Mouse (Mus musculus): ENCODE measurements around the gene Nasp. TPM values are rescaled to one million over a fixed set of nuclear protein-coding genes. Genes with fewer than 3 reads are reported as not detected.
A peak's percentile ranks its signal among the peaks of the same experiment; 100 is the strongest.

Gene Nasp
- polyA plus RNA-seq, 1 experiment from 2014 or later = 87.1 TPM

DNA sequence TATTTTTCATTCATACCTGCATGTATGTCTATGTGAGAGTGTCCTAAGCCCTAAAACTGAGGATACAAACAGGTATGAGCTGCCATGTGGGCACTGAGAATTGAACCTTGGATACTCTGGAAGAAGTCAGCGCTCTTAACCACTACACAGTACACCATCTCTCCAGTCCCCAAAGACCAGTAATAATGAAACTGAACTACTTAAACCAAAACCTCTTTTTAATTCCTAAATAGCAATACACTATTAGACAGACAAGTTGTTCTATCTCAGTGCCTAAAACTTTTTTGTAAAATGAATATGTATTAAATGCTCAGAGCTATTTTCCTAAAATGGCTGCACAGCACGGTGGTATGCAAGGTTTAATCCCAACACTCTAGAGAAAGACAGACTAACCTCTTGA is 12.5 kb downstream of the Nasp start:
- Histone ChIP-seq H3K36me3 (ENCODE audit: control insufficient read depth, insufficient read depth, low read length) (peaks cover 15% of the 10 kb centered on the region), H3K4me1 (ENCODE audit: control insufficient read depth, insufficient read depth, low read length) (no peaks in the 10 kb centered on the region), H3K27me3 (ENCODE audit: control insufficient read depth, insufficient read depth, low read depth, low read length) (no peaks in the 10 kb centered on the region), H3K4me3 (ENCODE audit: low read depth, low read length) (no peak overlapping the region), H3K4me2 (ENCODE audit: low read length) (no peak overlapping the region), H3K9me3 (replicated peaks; ENCODE audit: control insufficient read depth, low read length, poor library complexity, severe bottlenecking) (no peaks in the 10 kb centered on the region), H3K27ac (ENCODE audit: low read length) (no peak overlapping the region), H3K9ac (ENCODE audit: low read depth, low read length) (no peak overlapping the region)
- WGBS = 97% methylated on average over 2 of the region's 2 CpGs
- no peak for ATAC-seq

GRCm38 (mm10) chr4:116612621-116613020 is 15.1 kb downstream of the Nasp start:
- H3K27ac ChIP-seq (ENCODE audit: low read length) = no peak overlapping the region
- H3K4me1 ChIP-seq (ENCODE audit: control insufficient read depth, insufficient read depth, low read length) = no peaks in the 10 kb centered on the region
- no peak for ATAC-seq
- no peak overlapping the region for H3K9ac ChIP-seq (ENCODE audit: low read depth, low read length)
- 91% methylated on average over 2 of the region's 2 CpGs for WGBS
- no peak overlapping the region for H3K4me3 ChIP-seq (ENCODE audit: low read depth, low read length)
- no peaks in the 10 kb centered on the region for H3K27me3 ChIP-seq (ENCODE audit: control insufficient read depth, insufficient read depth, low read depth, low read length)
- H3K9me3 ChIP-seq (replicated peaks; ENCODE audit: control insufficient read depth, low read length, poor library complexity, severe bottlenecking) = no peaks in the 10 kb centered on the region
- peaks cover 9% of the 10 kb centered on the region; the same call in 1 of the 2 replicates for H3K36me3 ChIP-seq (ENCODE audit: control insufficient read depth, insufficient read depth, low read length)
- H3K4me2 ChIP-seq (ENCODE audit: low read length) = no peak overlapping the region

DNA sequence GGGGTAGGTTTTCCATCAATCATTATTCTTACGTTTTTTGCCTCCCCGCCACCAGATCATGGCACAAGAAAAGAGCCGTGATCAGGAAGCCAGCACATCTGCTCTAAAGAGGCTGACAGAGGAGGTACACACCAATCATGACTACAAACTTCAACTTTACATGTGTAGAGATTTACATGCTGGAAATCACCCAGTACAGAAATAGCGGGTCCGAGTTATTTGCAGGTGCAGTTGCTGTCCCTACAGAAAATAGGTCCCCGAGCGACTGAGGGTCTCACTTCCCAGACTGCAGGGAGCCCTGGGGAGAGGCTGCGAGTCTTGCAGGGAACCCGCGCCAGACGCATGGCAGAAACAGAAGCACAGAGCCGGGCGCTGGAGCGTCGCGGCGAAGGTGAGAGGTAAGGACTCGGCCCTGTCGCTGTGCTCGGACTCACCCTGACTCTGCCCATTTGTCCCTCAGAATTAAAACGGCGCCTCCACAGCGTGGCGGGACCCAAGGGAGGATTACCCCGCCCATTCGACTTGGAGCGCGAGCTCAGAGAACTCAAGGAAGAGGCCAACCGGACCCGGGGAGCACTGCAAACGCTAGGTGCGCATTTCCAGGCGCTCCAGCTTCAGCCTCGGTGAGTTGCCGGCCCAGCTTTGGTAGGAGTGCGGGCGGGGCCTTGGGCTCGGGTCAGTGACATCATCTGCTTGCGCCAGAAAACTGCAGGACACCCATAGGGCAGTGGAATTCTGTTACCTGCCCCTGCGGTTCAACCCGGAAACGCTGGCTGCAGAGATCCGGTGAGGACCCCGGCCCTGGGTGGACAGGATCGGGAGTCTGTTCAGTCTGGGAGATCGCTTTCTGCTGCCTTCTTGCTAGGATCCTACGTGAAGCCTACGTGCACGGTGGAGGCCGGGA is 30.5 kb downstream of the Nasp start:
- H3K27ac ChIP-seq (ENCODE audit: low read length) = peak overlapping the region; percentile 72
- peak; percentile 97 for ATAC-seq
- no peaks in the 10 kb centered on the region for H3K9me3 ChIP-seq (replicated peaks; ENCODE audit: control insufficient read depth, low read length, poor library complexity, severe bottlenecking)
- peaks cover 19% of the 10 kb centered on the region for H3K36me3 ChIP-seq (ENCODE audit: control insufficient read depth, insufficient read depth, low read length)
- peak overlapping the region; percentile 80 for H3K4me2 ChIP-seq (ENCODE audit: low read length)
- H3K9ac ChIP-seq (ENCODE audit: low read depth, low read length) = peak overlapping the region; percentile 70
- no peaks in the 10 kb centered on the region for H3K27me3 ChIP-seq (ENCODE audit: control insufficient read depth, insufficient read depth, low read depth, low read length)
- peak overlapping the region; percentile 64 for H3K4me3 ChIP-seq (ENCODE audit: low read depth, low read length)
- peaks cover 18% of the 10 kb centered on the region for H3K4me1 ChIP-seq (ENCODE audit: control insufficient read depth, insufficient read depth, low read length)
- under 1% methylated on average over 50 of the region's 50 CpGs for WGBS

DNA sequence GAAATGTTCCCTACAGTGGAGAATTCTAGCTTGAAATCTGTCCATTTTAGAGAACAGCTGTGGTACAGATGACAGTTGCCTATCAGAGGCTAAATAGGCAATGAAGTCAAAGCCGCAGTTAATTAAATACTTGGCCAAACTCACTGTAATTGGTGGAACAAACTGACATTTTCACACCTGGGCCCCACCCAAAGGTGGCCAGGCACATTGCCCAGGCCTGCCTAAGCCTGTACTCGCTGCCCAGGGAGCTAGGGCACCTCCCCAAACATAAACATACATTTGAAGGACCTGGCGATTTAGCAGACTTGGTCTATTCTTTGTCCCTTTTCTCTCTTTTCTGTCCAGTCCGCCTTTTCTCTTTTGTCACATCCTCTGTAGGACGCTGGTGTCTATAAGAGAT is 31.4 kb downstream of the Nasp start, which contains the start of gene Ccdc17:
Gene Ccdc17, plus strand, starts transcription at position 276 of the 400 bp plus-strand sequence.
- WGBS = 15% methylated on average over 5 of the region's 5 CpGs
- Histone ChIP-seq H3K4me3 (ENCODE audit: low read depth, low read length) (peak within 1 kb of the TSS; percentile 64), H3K4me1 (ENCODE audit: control insufficient read depth, insufficient read depth, low read length) (peaks cover 18% of the 10 kb centered on the region), H3K36me3 (ENCODE audit: control insufficient read depth, insufficient read depth, low read length) (peaks cover 16% of the 10 kb centered on the region), H3K4me2 (ENCODE audit: low read length) (peak within 1 kb of the TSS; percentile 80), H3K9me3 (replicated peaks; ENCODE audit: control insufficient read depth, low read length, poor library complexity, severe bottlenecking) (no peaks in the 10 kb centered on the region), H3K9ac (ENCODE audit: low read depth, low read length) (peak within 1 kb of the TSS; percentile 70), H3K27me3 (ENCODE audit: control insufficient read depth, insufficient read depth, low read depth, low read length) (no peaks in the 10 kb centered on the region), H3K27ac (ENCODE audit: low read length) (peak within 1 kb of the TSS; percentile 72)
- no peak for ATAC-seq

DNA sequence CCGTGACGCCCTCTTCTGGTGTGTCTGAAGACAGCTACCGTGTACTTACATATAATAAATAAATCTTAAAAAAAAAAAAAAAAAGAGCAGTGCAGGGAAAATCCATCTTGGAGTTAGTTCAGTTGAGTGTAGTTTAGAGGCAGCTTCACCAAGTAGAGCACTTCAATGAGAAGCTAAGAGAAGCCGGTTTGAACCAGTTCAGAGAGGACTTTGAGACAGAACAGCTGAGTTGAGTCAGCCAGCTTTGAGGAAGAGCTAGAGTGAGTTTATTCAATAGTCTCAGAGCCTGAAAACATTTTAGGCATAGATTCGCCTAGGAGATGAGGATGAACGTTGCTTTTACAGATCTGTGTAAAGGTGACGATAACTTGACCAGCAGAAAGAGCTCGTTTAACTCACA is 31.9 kb downstream of the Nasp start:
- Histone ChIP-seq H3K4me1 (ENCODE audit: control insufficient read depth, insufficient read depth, low read length) (peaks cover 18% of the 10 kb centered on the region), H3K27me3 (ENCODE audit: control insufficient read depth, insufficient read depth, low read depth, low read length) (no peaks in the 10 kb centered on the region), H3K9me3 (replicated peaks; ENCODE audit: control insufficient read depth, low read length, poor library complexity, severe bottlenecking) (no peaks in the 10 kb centered on the region), H3K4me2 (ENCODE audit: low read length) (no peak overlapping the region), H3K4me3 (ENCODE audit: low read depth, low read length) (no peak overlapping the region), H3K27ac (ENCODE audit: low read length) (no peak overlapping the region), H3K9ac (ENCODE audit: low read depth, low read length) (no peak overlapping the region; the same call in 1 of the 2 replicates), H3K36me3 (ENCODE audit: control insufficient read depth, insufficient read depth, low read length) (peaks cover 12% of the 10 kb centered on the region)
- whole genome bisulfite sequencing = 84% methylated on average over 8 of the region's 8 CpGs
- ATAC-seq = no peak

DNA sequence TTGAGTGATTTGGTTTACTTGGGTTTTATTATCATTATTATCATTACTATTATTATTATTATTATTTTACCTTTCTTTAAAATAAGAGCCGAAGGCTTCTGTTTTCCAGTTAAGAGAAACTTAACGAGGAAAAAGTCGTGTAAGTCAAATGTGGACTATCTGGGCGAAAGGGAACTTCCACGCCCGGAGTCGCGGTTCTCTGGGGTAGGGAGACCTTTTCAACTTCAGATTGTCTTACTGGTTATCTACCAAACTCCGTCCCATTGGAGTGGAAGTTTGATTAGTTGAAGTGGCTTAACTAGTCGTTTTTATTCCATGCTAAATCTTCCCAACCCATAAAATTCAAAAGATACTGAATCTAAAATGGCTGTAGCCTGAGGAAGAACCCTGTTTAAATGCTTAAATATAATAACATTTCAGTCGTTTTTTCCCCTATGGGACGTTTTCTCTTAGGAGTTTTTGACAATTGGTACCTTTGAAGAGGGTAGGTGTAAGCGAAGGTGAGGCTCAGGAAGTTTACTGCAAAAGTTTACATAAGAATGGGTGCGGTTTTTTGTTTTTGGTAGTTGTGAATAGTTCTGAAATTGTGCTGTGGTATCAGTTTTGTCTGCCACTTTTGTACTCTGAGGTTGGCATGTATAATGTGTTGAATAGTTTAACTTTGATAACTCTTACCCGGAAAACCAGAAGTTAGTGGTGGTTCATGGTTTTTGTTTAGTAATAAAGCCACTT is 69.4 kb downstream of the Nasp start:
- no peaks in the 10 kb centered on the region for H3K9me3 ChIP-seq (replicated peaks; ENCODE audit: control insufficient read depth, low read length, poor library complexity, severe bottlenecking)
- peak overlapping the region; percentile 49 for H3K4me2 ChIP-seq (ENCODE audit: low read length)
- H3K4me1 ChIP-seq (ENCODE audit: control insufficient read depth, insufficient read depth, low read length) = peaks cover 22% of the 10 kb centered on the region
- no peaks in the 10 kb centered on the region for H3K36me3 ChIP-seq (ENCODE audit: control insufficient read depth, insufficient read depth, low read length)
- H3K4me3 ChIP-seq (ENCODE audit: low read depth, low read length) = peak overlapping the region; percentile 54
- no peak overlapping the region for H3K27ac ChIP-seq (ENCODE audit: low read length)
- no peak for ATAC-seq
- WGBS = 5% methylated on average over 15 of the region's 15 CpGs
- H3K27me3 ChIP-seq (ENCODE audit: control insufficient read depth, insufficient read depth, low read depth, low read length) = no peaks in the 10 kb centered on the region
- H3K9ac ChIP-seq (ENCODE audit: low read depth, low read length) = peak overlapping the region; percentile 65

DNA sequence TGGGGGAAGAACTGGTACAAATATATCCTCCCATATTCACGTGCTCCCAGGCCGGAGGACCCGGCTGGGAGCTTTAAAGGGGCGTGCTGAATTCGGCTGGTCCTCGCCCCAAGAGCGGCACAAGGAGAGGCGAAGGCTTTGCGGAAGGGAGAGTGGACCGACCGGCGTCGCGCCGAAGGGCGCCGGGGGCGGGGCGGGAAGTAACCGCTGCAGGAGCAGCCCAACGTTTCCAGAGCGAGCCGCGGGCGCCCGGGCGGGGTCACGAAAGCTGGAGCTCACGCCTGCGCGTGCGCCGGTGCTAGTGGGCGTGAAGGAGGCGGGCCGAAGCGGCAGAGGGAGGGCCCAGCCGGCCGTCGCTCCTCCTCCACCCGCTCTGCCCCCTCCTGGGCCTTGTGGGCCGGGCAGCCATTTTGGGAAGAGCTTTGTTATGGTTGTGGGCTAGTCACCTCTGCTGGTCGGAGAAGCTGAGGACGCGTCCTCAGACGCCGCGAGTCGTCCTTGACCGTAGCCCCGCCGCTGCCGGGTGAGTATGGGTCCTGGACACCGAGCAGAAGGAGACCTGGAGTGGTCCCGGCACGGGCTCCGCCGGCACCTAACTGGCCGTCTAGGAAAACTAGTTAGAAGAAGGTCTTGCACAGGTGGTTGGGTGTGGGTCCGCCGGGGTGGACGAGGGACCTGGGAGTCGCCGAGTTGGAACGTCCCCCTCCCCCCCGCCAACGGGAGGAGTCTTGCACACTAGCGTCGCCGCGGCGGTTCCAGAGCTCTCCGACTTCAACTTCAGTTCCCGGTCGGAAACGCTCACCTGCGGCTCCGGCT is 70.2 kb downstream of the Nasp start, which contains the start of gene Gpbp1l1:
Gene Gpbp1l1, plus strand, starts transcription at position 353 of the 816 bp plus-strand sequence.
- Histone ChIP-seq H3K36me3 (ENCODE audit: control insufficient read depth, insufficient read depth, low read length) (0 out of 2 replicates have a peak, but pooled peaks cover 2% of the 10 kb centered on the region), H3K4me1 (ENCODE audit: control insufficient read depth, insufficient read depth, low read length) (peaks cover 22% of the 10 kb centered on the region), H3K4me3 (ENCODE audit: low read depth, low read length) (peak within 1 kb of the TSS; percentile 54), H3K4me2 (ENCODE audit: low read length) (peak within 1 kb of the TSS; percentile 80), H3K9ac (ENCODE audit: low read depth, low read length) (peak within 1 kb of the TSS; percentile 76), H3K27me3 (ENCODE audit: control insufficient read depth, insufficient read depth, low read depth, low read length) (no peaks in the 10 kb centered on the region), H3K27ac (ENCODE audit: low read length) (peak within 1 kb of the TSS; percentile 89), H3K9me3 (replicated peaks; ENCODE audit: control insufficient read depth, low read length, poor library complexity, severe bottlenecking) (no peaks in the 10 kb centered on the region)
- under 1% methylated on average over 74 of the region's 78 CpGs for WGBS
- peak; percentile 97 for ATAC-seq

DNA sequence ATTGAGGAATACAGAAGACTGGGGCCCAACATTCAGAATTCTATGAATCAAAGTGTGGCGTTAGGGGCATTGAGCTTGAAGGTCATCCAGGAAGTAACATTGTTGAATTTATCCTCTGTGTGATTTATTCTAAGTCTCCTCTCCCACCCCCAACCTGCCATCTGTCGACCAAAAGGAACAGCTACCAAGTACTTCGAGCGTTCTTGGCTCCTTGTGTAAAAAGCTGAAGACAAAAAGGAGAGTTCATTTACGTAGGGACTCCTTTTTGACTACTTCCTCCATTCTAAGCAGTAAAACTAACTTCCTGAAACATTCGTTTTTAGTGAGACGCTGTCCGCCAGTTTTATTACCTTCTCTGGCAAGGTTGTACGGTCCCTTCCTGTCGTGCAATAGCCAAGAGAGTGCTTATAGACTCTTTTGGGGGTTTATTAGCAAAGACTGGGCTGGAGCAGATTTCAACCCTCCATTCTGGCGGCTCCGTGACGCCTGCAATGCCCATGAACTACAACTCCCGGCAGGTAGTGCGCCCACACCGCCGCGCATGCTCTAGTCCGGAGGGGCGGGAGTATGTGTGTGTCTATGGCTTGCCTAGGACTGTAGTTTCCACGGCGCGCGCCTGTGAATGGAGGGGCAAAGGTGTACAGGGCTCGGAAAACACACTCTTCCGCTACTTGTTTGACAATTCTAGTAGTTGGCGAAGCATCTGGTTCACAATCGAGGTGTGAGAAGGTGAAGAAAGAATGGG is 71.0 kb downstream of the Nasp start:
- Histone ChIP-seq H3K9ac (ENCODE audit: low read depth, low read length) (peak overlapping the region; percentile 76), H3K36me3 (ENCODE audit: control insufficient read depth, insufficient read depth, low read length) (0 out of 2 replicates have a peak, but pooled peaks cover 2% of the 10 kb centered on the region), H3K4me1 (ENCODE audit: control insufficient read depth, insufficient read depth, low read length) (peaks cover 22% of the 10 kb centered on the region), H3K27me3 (ENCODE audit: control insufficient read depth, insufficient read depth, low read depth, low read length) (no peaks in the 10 kb centered on the region), H3K27ac (ENCODE audit: low read length) (peak overlapping the region; percentile 89), H3K4me3 (ENCODE audit: low read depth, low read length) (peak overlapping the region; percentile 54), H3K4me2 (ENCODE audit: low read length) (peak overlapping the region; percentile 80), H3K9me3 (replicated peaks; ENCODE audit: control insufficient read depth, low read length, poor library complexity, severe bottlenecking) (no peaks in the 10 kb centered on the region)
- ATAC-seq = peak; percentile 98
- under 1% methylated on average over 28 of the region's 28 CpGs for WGBS

Data from midbrain, embryonic 16.5 days (tissue).